Mouse (Mus musculus) layer of hippocampus, adult 8-10 months (tissue): ENCODE data around the gene Prrc2b. TPM values are rescaled to one million over a fixed set of nuclear protein-coding genes. Genes with fewer than 3 reads are reported as not detected.

Experiments
- DNase-seq, 2 experiments: peaks; one replicate each; pipeline ENCODE4 v3.0.0; 2022; ENCODE audit warnings: low spot score in 2 of 2
- total RNA-seq, 4 experiments: library from RNA; stranded (reverse); gene quantifications; 2 replicates each; pipeline ENCODE4 v1.2.4; 2022

The Prrc2b gene
- total RNA-seq, 4 experiments from 2014 or later, result 266 to 288 (median 278) TPM

- DNase-seq, result no peak
These were observed 70.7 kb downstream of the Prrc2b start for GRCm38 (mm10) chr2:32221577-32221976.

GRCm38 (mm10) chr2:32222057-32222456 is 71.2 kb downstream of the Prrc2b start:
- no peak for DNase-seq

GRCm38 (mm10) chr2:32235433-32235832 is 84.6 kb downstream of the Prrc2b start:
- no peak for DNase-seq

- peak; percentile 84 to 94 for DNase-seq
These were observed 85.2 kb downstream of the Prrc2b start, which contains the start of gene Pomt1 for GRCm38 (mm10) chr2:32235886-32236759. Gene Pomt1 (plus strand): TSS chr2:32236590.

- DNase-seq, result peak in 1 of 2 experiments; percentile 44
These were observed 86.0 kb downstream of the Prrc2b start for GRCm38 (mm10) chr2:32236760-32237487.

GRCm38 (mm10) chr2:32237571-32237970 is 86.7 kb downstream of the Prrc2b start:
- DNase-seq, result no peak

- DNase-seq, result no peak
These were observed 88.0 kb downstream of the Prrc2b start for GRCm38 (mm10) chr2:32238708-32239435.

- no peak for DNase-seq
These were observed 89.7 kb downstream of the Prrc2b start for GRCm38 (mm10) chr2:32240591-32240990.

GRCm38 (mm10) chr2:32242986-32243385 is 92.1 kb downstream of the Prrc2b start:
- DNase-seq, result no peak

- no peak for DNase-seq
These were observed 95.9 kb downstream of the Prrc2b start for GRCm38 (mm10) chr2:32246741-32247140.

GRCm38 (mm10) chr2:32248377-32249361 is 97.8 kb downstream of the Prrc2b start:
- no peak for DNase-seq

GRCm38 (mm10) chr2:32251791-32252527 is 101.1 kb downstream of the Prrc2b start:
- no peak for DNase-seq

GRCm38 (mm10) chr2:32252658-32253057 is 101.8 kb downstream of the Prrc2b start:
- DNase-seq, result no peak

- no peak for DNase-seq
These were observed 102.5 kb downstream of the Prrc2b start for GRCm38 (mm10) chr2:32253352-32253751.

GRCm38 (mm10) chr2:32254563-32254962 is 103.7 kb downstream of the Prrc2b start:
- no peak for DNase-seq

- no peak for DNase-seq
These were observed 105.4 kb downstream of the Prrc2b start for GRCm38 (mm10) chr2:32256273-32256672.

- DNase-seq, result no peak
These were observed 108.1 kb downstream of the Prrc2b start for GRCm38 (mm10) chr2:32258887-32259533.

- peak; percentile 86 to 87 for DNase-seq
These were observed 109.0 kb downstream of the Prrc2b start, which contains the start of gene Uck1 for GRCm38 (mm10) chr2:32259657-32260417. Gene Uck1 (minus strand): TSS chr2:32260159.
